Mouse (Mus musculus) ES-CJ7 (cell line): Measurements from ENCODE around the gene B020011L13Rik.
"Not testable (repeated sequence)": the region's sequence is repeated elsewhere in the genome, so short reads cannot be mapped to it uniquely, and the experiment has no call there.

Experiments used
- DNase-seq: peaks from one replicate; pipeline ENCODE4 v3.0.0; 2011; ENCODE audit warnings: low read depth, low spot score

B020011L13Rik gene

DNA sequence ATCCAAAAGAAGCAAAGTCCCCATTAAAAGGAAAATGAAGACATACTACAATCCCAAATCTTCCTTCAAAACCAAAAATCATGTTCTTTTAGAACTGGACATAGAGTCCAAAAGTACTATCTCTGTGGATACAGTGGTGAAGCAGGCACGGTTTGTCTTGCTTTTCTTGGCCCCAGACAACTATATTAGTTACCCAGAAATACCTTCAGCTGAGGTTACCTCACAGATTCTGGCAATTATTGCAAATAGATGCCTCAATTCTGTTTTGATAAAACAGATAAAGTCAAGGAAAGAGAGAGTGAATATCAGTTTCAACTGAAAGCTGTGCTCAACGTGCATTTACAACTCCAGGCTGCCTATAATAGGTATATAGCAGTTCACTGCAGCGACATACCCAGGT is at the start of gene B020011L13Rik:
Gene B020011L13Rik (plus strand): TSS at position 301 of the 400 bp plus-strand sequence.
- DNase-seq: not testable (repeated sequence)

- DNase-seq: peak; percentile 65
Measured at GRCm38 (mm10) chr1:117816271-117816670, 35.3 kb downstream of the B020011L13Rik start.

- DNase-seq: not testable (repeated sequence)
Measured at GRCm38 (mm10) chr1:117829781-117830180, 48.8 kb downstream of the B020011L13Rik start, which contains the start of gene Gm28360. Gene Gm28360 (plus strand): TSS chr1:117830081.

DNA sequence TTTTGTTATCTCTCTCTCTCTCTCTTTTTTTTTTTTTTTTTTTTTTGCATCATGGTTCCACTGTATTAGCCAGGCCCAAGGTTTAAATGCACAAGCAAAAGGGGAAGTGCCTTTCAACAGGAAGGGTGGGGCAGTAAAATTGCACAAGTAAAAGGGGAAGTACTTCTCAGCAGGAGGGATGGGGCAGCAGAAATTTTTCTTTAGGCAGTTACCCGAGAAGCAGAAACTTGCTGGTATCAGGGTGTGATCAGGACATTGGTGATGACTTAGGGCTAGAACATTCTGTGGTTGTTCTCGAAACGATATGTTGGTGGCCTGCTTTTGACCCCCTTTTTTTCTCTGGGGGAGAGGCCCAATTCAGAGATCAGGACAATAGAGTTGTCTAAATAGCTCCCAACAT is 70.8 kb downstream of the B020011L13Rik start:
- DNase-seq: not testable (repeated sequence)
